Mouse (Mus musculus) gastrocnemius, postnatal 36 days (tissue): Measurements from ENCODE around the gene Ehmt2. TPM values are rescaled to one million over a fixed set of nuclear protein-coding genes. Genes with fewer than 3 reads are reported as not detected.
"Not testable (repeated sequence)": the region's sequence is repeated elsewhere in the genome, so short reads cannot be mapped to it uniquely, and the experiment has no call there.

Source experiments
- DNase-seq, 2 experiments: peaks; one replicate each; pipeline ENCODE4 v3.0.0; 2022
- intact Hi-C: fragments of 180-260 bp; cut with DNase I; formaldehyde crosslinking; loops from one replicate; pipeline ENCODE4 v1.15.1; 2025
- total RNA-seq, 2 experiments: library from RNA; stranded (reverse); gene quantifications; 2 replicates each; pipeline ENCODE4 v1.2.3; 2021

The Ehmt2 gene
- total RNA-seq, 2 experiments from 2014 or later, result 24.7 to 28.2 TPM

- no peak for DNase-seq
- intact Hi-C loops, result no loop called here
Measured at GRCm38 (mm10) chr17:34950514-34951455, 52.5 kb downstream of the Ehmt2 start.

GRCm38 (mm10) chr17:34951636-34952377 is 53.5 kb downstream of the Ehmt2 start:
- intact Hi-C loops, result loop anchor here (2.0 kb wide), 1 partner anchor 29 kb away; the partner anchor contains the start of gene Lsm2
- DNase-seq, result no peak

DNA sequence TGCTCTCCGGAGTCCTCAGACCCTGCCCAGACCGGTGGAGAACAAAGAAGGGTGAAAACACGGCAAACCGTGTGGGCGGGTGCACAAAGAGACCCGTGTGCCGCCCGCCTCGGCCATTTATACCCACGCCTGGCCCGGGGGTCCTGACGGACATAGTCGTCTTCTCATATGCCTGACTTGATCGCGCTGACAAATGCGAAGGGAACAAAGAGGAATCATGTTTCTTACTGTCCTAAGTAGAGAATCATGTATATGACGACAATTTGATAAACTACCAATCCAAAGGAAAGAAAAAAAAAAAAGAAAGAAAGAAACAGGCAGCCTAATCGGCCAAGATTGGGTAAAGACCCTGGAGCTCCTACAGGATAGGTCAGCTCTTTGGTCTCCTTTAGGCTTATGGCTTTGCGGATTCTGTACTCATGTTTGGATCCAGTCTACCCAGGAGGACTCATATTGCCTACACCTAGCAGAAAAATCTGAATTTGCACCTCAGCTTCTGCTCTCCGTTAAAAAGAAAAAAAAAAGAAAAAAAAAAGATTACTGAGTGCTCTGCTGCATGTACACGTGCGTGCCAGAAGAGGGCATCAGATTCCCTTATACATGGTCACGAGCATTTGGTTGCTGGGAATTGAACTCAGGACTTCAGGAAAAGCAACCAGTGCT is 54.2 kb downstream of the Ehmt2 start:
- intact Hi-C loops, result loop anchor here (2.0 kb wide), 1 partner anchor 28 kb away; the partner anchor contains the start of gene Lsm2
- DNase-seq, result peak; percentile 70 to 75

- intact Hi-C loops, result loop anchor here (2.0 kb wide), 1 partner anchor 28 kb away; the partner anchor contains the start of gene Lsm2
- DNase-seq, result no peak
Measured at GRCm38 (mm10) chr17:34953258-34953657, 55.0 kb downstream of the Ehmt2 start.

GRCm38 (mm10) chr17:34953904-34954303 is 55.6 kb downstream of the Ehmt2 start:
- intact Hi-C loops, result loop anchor here (2.0 kb wide), 1 partner anchor 27 kb away; the partner anchor contains the start of gene Lsm2
- no peak for DNase-seq

- no peak for DNase-seq
- intact Hi-C loops, result no loop called here
Measured at GRCm38 (mm10) chr17:34954831-34955230, 56.6 kb downstream of the Ehmt2 start.

DNA sequence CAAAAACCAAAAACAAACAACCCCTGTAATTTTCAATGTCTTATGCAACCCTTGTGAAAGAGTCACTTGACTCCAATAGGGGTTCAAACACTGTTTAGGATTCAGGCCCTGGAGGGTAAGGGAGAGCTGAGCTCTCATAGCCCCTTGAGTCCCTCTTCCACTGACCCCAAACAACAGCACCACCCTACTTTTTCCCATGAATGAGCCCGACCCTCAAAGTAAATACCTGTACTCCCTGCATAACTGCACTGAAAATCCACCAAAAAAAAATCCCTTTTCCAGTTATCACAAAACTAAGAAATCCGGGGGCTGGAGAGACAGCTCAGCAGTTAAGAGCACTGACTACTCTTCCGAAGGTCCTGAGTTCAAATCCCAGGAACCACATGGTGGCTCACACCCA is 57.6 kb downstream of the Ehmt2 start:
- DNase-seq, result no peak
- intact Hi-C loops, result no loop called here

GRCm38 (mm10) chr17:34956340-34956739 is 58.1 kb downstream of the Ehmt2 start:
- no peak for DNase-seq
- intact Hi-C loops, result no loop called here

GRCm38 (mm10) chr17:34957291-34957690 is 59.0 kb downstream of the Ehmt2 start:
- intact Hi-C loops, DNase-seq: not testable (repeated sequence)

- DNase-seq, intact Hi-C loops: not testable (repeated sequence)
Measured at GRCm38 (mm10) chr17:34957966-34958365, 59.7 kb downstream of the Ehmt2 start.

DNA sequence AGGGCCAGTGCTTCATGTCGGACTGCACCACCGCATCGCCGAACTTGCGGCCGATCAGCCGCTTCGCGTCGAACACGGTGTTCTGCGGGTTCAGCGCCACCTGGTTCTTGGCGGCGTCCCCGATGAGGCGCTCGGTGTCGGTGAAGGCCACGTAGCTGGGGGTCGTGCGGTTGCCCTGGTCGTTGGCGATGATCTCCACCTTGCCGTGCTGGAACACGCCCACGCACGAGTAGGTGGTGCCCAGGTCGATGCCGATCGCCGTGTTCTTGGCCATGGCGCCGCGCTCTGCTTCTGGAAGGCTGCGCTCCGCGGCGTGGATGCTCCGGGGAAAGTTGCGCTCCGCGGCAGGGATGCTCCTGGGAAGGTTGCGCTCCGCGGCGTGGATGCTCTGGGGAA is 60.5 kb downstream of the Ehmt2 start:
- intact Hi-C loops, DNase-seq: not testable (repeated sequence)

- peak; percentile 74 to 83 for DNase-seq
- intact Hi-C loops, result not testable (repeated sequence)
Measured at GRCm38 (mm10) chr17:34959130-34959778, 61.0 kb downstream of the Ehmt2 start, which contains the start of gene Hspa1b. TSS of gene Hspa1b (minus strand) at chr17:34959238.

- DNase-seq, result no peak
- intact Hi-C loops, result no loop called here
Measured at GRCm38 (mm10) chr17:34959881-34960515, 61.7 kb downstream of the Ehmt2 start.

GRCm38 (mm10) chr17:34960702-34961493 is 62.6 kb downstream of the Ehmt2 start:
- DNase-seq, result no peak
- intact Hi-C loops, result no loop called here

DNA sequence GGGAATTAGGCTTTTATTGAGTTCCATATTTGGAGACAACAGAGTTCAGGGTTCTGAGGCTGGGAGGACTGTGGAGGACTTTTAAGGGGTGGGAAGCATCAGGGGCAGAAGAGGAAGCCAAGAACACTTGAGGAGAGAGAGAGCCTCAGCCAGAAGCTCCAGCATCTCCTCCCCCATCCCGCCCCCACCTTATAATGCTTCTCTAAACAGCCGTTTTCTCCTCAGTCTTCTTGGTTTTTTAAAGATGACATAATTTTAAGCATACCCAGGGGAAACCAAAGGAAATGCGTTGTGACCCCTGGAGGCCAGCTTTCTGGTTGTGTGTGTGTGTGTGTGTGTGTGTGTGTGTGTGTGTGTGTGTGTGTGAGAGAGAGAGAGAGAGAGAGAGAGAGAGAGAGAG is 63.9 kb downstream of the Ehmt2 start:
- intact Hi-C loops, result no loop called here
- no peak for DNase-seq

DNA sequence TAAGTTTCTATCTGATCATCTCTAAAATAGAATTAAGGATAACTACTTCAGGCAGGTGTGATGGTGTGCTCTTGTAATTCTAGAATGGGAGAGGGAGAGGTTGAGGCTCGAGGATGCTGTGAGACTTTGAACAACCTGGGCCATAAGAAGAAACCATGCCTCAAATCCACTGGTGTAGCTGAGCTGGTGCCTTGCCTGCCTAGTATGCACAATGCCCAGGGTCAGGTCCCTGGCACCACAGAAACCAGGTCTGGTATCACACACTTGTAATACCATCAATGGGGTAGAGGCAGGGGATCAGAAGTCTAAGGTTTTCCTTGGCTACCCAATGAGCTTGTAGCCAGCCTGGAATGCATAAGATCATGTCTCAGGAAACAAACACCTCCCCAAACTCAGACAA is 64.6 kb downstream of the Ehmt2 start:
- intact Hi-C loops, result no loop called here
- DNase-seq, result no peak
